Mouse (Mus musculus): ENCODE measurements around the gene Tbc1d23. TPM values are rescaled to one million over a fixed set of nuclear protein-coding genes. Genes with fewer than 3 reads are reported as not detected.

Tbc1d23 gene
- polyA plus RNA-seq, 1 experiment from 2014 or later, result 20.6 TPM

DNA sequence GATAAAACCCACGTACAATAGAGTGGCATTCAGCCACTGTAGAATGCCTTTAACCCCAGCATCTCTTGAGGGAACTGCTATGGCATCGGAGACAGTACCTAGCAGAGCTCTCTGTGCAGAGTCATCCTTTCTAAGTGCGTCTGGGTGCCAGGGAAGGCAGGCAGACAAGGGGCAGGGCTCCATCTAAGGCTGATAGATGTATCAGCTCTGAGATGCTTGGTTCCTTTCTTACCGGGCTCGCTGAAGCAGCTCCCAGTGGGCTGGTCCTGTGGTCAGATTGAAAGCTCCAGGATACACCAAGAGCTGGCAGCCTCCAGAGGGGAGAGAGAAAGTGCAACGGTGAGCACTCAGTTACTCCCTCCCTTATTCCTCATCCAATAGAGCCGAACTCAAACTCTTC is 71.5 kb downstream of the Tbc1d23 start:
- H3K9ac ChIP-seq, result no peak overlapping the region
- no peaks in the 10 kb centered on the region for H3K27me3 ChIP-seq (replicated peaks)
- no peaks in the 10 kb centered on the region for H3K4me1 ChIP-seq (replicated peaks)
- 51% methylated on average over 7 of the region's 7 CpGs for WGBS
- ATAC-seq (ENCODE audit: insufficient number of reproducible peaks, low FRiP score), result no peak
- H3K36me3 ChIP-seq, result peaks cover 66% of the 10 kb centered on the region
- H3K9me3 ChIP-seq (replicated peaks), result no peaks in the 10 kb centered on the region
- no peak overlapping the region for H3K27ac ChIP-seq (ENCODE audit: poor library complexity, severe bottlenecking)
- H3K4me2 ChIP-seq, result no peak overlapping the region
- no peak overlapping the region for H3K4me3 ChIP-seq

DNA sequence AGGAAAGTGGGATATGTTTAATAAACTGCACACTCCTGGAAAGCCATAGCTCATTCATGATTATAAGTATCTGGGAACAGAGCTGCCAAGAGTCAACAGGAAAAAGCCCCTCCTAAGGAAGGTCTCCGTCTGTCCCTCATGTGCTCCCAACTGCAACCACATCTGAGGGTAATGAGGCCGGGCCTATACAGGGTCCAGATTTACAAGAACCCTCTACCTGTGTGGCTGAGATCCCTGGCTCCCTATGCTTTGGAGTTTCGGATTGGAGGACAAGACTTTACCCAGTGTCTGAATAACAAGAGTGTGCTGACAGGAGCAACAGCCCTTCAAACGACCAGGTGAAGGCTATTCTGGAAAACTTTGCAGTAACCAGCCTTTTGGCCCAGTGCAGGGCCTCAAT is 73.6 kb downstream of the Tbc1d23 start:
- Histone ChIP-seq H3K36me3 (peaks cover 64% of the 10 kb centered on the region), H3K27me3 (replicated peaks) (no peaks in the 10 kb centered on the region), H3K4me2 (no peak overlapping the region), H3K9ac (no peak overlapping the region), H3K4me3 (no peak overlapping the region), H3K4me1 (replicated peaks) (no peaks in the 10 kb centered on the region), H3K9me3 (replicated peaks) (no peaks in the 10 kb centered on the region), H3K27ac (ENCODE audit: poor library complexity, severe bottlenecking) (no peak overlapping the region)
- ATAC-seq (ENCODE audit: insufficient number of reproducible peaks, low FRiP score), result no peak
- WGBS, result 64% methylated on average over 4 of the region's 4 CpGs

DNA sequence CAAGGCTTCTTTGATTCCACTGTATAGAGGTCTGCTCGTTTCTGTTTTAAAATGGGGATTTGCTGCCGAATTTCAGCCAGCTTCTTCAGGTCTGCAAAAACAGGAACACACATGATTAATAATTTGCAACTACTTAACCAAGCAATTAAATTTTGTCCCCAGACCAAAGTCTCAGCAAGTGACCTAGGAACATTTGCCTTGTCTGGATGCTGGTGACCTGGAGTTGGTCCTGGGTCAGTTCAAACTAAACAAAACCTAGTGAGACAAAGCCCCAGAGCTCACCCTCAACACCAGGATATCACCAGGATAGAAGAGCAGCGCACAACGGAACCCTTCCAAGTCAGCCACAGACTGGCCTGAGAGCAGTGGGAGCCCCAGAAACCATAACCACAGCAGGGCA is 74.2 kb downstream of the Tbc1d23 start:
- no peak overlapping the region for H3K4me2 ChIP-seq
- H3K36me3 ChIP-seq, result peaks cover 66% of the 10 kb centered on the region
- WGBS, result 84% methylated on average over 4 of the region's 4 CpGs
- no peak overlapping the region for H3K9ac ChIP-seq
- no peaks in the 10 kb centered on the region for H3K9me3 ChIP-seq (replicated peaks)
- H3K27ac ChIP-seq (ENCODE audit: poor library complexity, severe bottlenecking), result no peak overlapping the region
- ATAC-seq (ENCODE audit: insufficient number of reproducible peaks, low FRiP score), result no peak
- no peak overlapping the region for H3K4me3 ChIP-seq
- H3K27me3 ChIP-seq (replicated peaks), result no peaks in the 10 kb centered on the region
- no peaks in the 10 kb centered on the region for H3K4me1 ChIP-seq (replicated peaks)

- Histone ChIP-seq H3K4me1 (replicated peaks) (no peaks in the 10 kb centered on the region), H3K27me3 (replicated peaks) (no peaks in the 10 kb centered on the region), H3K9ac (no peak overlapping the region), H3K27ac (ENCODE audit: poor library complexity, severe bottlenecking) (no peak overlapping the region), H3K9me3 (replicated peaks) (no peaks in the 10 kb centered on the region), H3K36me3 (peaks cover 61% of the 10 kb centered on the region), H3K4me3 (no peak overlapping the region), H3K4me2 (no peak overlapping the region)
- no peak for ATAC-seq (ENCODE audit: insufficient number of reproducible peaks, low FRiP score)
These were observed 75.4 kb downstream of the Tbc1d23 start for GRCm38 (mm10) chr16:57155899-57156298.

DNA sequence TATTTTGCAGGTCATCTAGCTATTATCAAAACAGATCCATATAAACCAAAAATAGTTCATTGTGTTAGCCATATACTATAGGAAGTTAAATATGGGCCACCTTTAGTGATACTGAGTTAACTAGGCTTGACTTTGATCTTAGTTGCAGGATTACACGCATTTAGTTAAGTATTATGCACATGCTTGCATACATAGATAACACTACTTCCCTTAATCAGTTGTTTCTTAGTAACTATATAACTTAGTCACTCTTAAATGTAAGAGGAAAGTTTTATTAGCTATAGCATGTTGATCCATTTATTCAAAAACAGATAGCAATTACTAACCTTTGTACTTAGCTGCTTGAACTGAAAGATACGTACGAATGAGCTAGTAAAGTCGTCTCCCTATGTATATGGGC is 79.9 kb downstream of the Tbc1d23 start:
- H3K4me1 ChIP-seq (replicated peaks), result no peaks in the 10 kb centered on the region
- no peak for ATAC-seq (ENCODE audit: insufficient number of reproducible peaks, low FRiP score)
- H3K4me2 ChIP-seq, result no peak overlapping the region
- no peak overlapping the region for H3K27ac ChIP-seq (ENCODE audit: poor library complexity, severe bottlenecking)
- no peaks in the 10 kb centered on the region for H3K9me3 ChIP-seq (replicated peaks)
- H3K36me3 ChIP-seq, result peaks cover 56% of the 10 kb centered on the region
- no peaks in the 10 kb centered on the region for H3K27me3 ChIP-seq (replicated peaks)
- H3K4me3 ChIP-seq, result no peak overlapping the region
- H3K9ac ChIP-seq, result no peak overlapping the region
- WGBS, result 93% methylated on average over 4 of the region's 4 CpGs

GRCm38 (mm10) chr16:57144741-57145140 is 86.6 kb downstream of the Tbc1d23 start:
- whole genome bisulfite sequencing, result 92% methylated on average over 5 of the region's 5 CpGs
- peaks cover 47% of the 10 kb centered on the region for H3K36me3 ChIP-seq
- ATAC-seq (ENCODE audit: insufficient number of reproducible peaks, low FRiP score), result no peak

GRCm38 (mm10) chr16:57133611-57134010 is 97.7 kb downstream of the Tbc1d23 start:
- 91% methylated on average over 6 of the region's 6 CpGs for WGBS
- Histone ChIP-seq H3K36me3 (peaks cover 34% of the 10 kb centered on the region), H3K4me1 (replicated peaks) (no peaks in the 10 kb centered on the region), H3K27me3 (replicated peaks) (no peaks in the 10 kb centered on the region), H3K9me3 (replicated peaks) (no peaks in the 10 kb centered on the region), H3K4me3 (no peak overlapping the region), H3K4me2 (no peak overlapping the region), H3K9ac (no peak overlapping the region), H3K27ac (ENCODE audit: poor library complexity, severe bottlenecking) (no peak overlapping the region)
- no peak for ATAC-seq (ENCODE audit: insufficient number of reproducible peaks, low FRiP score)

More at GRCm38 (mm10) chr16:57144741-57145140, 86.6 kb downstream of the Tbc1d23 start:
- no peak overlapping the region for H3K27ac ChIP-seq (ENCODE audit: poor library complexity, severe bottlenecking)
- H3K9ac ChIP-seq, result no peak overlapping the region
- no peak overlapping the region for H3K4me2 ChIP-seq
- H3K27me3 ChIP-seq (replicated peaks), result no peaks in the 10 kb centered on the region
- no peak overlapping the region for H3K4me3 ChIP-seq
- H3K9me3 ChIP-seq (replicated peaks), result no peaks in the 10 kb centered on the region
- no peaks in the 10 kb centered on the region for H3K4me1 ChIP-seq (replicated peaks)

GRCm38 (mm10) chr16:57132326-57132725 is 99.0 kb downstream of the Tbc1d23 start:
- Histone ChIP-seq H3K27me3 (replicated peaks) (no peaks in the 10 kb centered on the region), H3K4me2 (no peak overlapping the region), H3K9ac (no peak overlapping the region), H3K4me3 (no peak overlapping the region), H3K9me3 (replicated peaks) (no peaks in the 10 kb centered on the region), H3K36me3 (peaks cover 28% of the 10 kb centered on the region), H3K4me1 (replicated peaks) (0 out of 2 replicates have a peak, but pooled peaks cover 3% of the 10 kb centered on the region), H3K27ac (ENCODE audit: poor library complexity, severe bottlenecking) (no peak overlapping the region)
- WGBS, result 65% methylated on average over 1 of the region's 1 CpGs
- ATAC-seq (ENCODE audit: insufficient number of reproducible peaks, low FRiP score), result no peak

DNA sequence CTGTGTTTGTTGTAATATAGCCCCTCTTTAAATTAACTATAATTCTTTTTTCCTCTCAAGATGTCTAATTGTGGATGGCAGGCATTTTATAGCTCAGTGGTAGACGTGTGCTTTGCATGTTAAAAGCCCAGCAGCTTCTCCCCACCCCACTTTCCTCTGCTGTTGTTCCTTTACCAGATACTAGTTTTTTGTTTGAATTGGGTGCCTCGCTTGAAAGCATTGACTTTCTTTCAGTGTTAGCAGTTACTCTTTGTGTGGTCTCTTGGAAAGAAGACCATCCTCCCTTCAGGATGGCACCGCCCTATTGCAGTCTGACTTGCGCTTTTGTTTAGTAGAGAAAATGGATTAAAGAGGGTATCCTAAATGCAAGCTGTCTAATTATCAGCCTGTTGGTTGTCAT is 99.8 kb downstream of the Tbc1d23 start:
- H3K27me3 ChIP-seq (replicated peaks), result no peaks in the 10 kb centered on the region
- H3K4me2 ChIP-seq, result no peak overlapping the region
- H3K9ac ChIP-seq, result no peak overlapping the region
- peaks cover 22% of the 10 kb centered on the region for H3K36me3 ChIP-seq
- no peak for ATAC-seq (ENCODE audit: insufficient number of reproducible peaks, low FRiP score)
- WGBS, result 83% methylated on average over 4 of the region's 4 CpGs
- no peak overlapping the region for H3K27ac ChIP-seq (ENCODE audit: poor library complexity, severe bottlenecking)
- no peaks in the 10 kb centered on the region for H3K9me3 ChIP-seq (replicated peaks)
- no peak overlapping the region for H3K4me3 ChIP-seq
- 0 out of 2 replicates have a peak, but pooled peaks cover 3% of the 10 kb centered on the region for H3K4me1 ChIP-seq (replicated peaks)

- ATAC-seq (ENCODE audit: insufficient number of reproducible peaks, low FRiP score), result no peak
- H3K4me3 ChIP-seq, result no peak overlapping the region
These were observed 100.4 kb downstream of the Tbc1d23 start for GRCm38 (mm10) chr16:57130752-57131400.

GRCm38 (mm10) chr16:57127825-57128224 is 103.5 kb downstream of the Tbc1d23 start:
- 61% methylated on average over 2 of the region's 2 CpGs for WGBS
- no peak for ATAC-seq (ENCODE audit: insufficient number of reproducible peaks, low FRiP score)
- no peak overlapping the region for H3K9ac ChIP-seq
- H3K27me3 ChIP-seq (replicated peaks), result no peaks in the 10 kb centered on the region
- H3K4me3 ChIP-seq, result no peak overlapping the region
- no peaks in the 10 kb centered on the region for H3K36me3 ChIP-seq
- H3K4me2 ChIP-seq, result no peak overlapping the region
- H3K9me3 ChIP-seq (replicated peaks), result no peaks in the 10 kb centered on the region
- no peak overlapping the region for H3K27ac ChIP-seq (ENCODE audit: poor library complexity, severe bottlenecking)
- H3K4me1 ChIP-seq (replicated peaks), result peaks cover 15% of the 10 kb centered on the region

More at GRCm38 (mm10) chr16:57130752-57131400, 100.4 kb downstream of the Tbc1d23 start:
- WGBS, result 82% methylated on average over 3 of the region's 3 CpGs
- no peak overlapping the region for H3K9ac ChIP-seq
- peaks cover 17% of the 10 kb centered on the region for H3K36me3 ChIP-seq
- no peak overlapping the region for H3K4me2 ChIP-seq
- no peaks in the 10 kb centered on the region for H3K27me3 ChIP-seq (replicated peaks)
- H3K27ac ChIP-seq (ENCODE audit: poor library complexity, severe bottlenecking), result no peak overlapping the region
- 0 out of 2 replicates have a peak, but pooled peaks cover 3% of the 10 kb centered on the region for H3K4me1 ChIP-seq (replicated peaks)
- H3K9me3 ChIP-seq (replicated peaks), result no peaks in the 10 kb centered on the region

GRCm38 (mm10) chr16:57126268-57126667 is 105.0 kb downstream of the Tbc1d23 start:
- 57% methylated on average over 4 of the region's 4 CpGs for WGBS
- H3K4me2 ChIP-seq, result no peak overlapping the region
- no peaks in the 10 kb centered on the region for H3K27me3 ChIP-seq (replicated peaks)
- ATAC-seq (ENCODE audit: insufficient number of reproducible peaks, low FRiP score), result no peak
- no peaks in the 10 kb centered on the region for H3K36me3 ChIP-seq
- H3K9me3 ChIP-seq (replicated peaks), result no peaks in the 10 kb centered on the region
- no peak overlapping the region for H3K27ac ChIP-seq (ENCODE audit: poor library complexity, severe bottlenecking)
- no peak overlapping the region for H3K9ac ChIP-seq
- H3K4me1 ChIP-seq (replicated peaks), result peaks cover 17% of the 10 kb centered on the region
- no peak overlapping the region for H3K4me3 ChIP-seq
